Mouse (Mus musculus) erythroblast, embryonic 14.5 days (primary cell): ENCODE results near the gene Hoxb6. TPM values are rescaled to one million over a fixed set of nuclear protein-coding genes. Genes with fewer than 3 reads are reported as not detected.

Experiments used
- H3K27me3 ChIP-seq: 2 replicates; pipeline ENCODE4 v1.6.1; 2012; ENCODE audit warnings: inconsistent platforms; ENCODE audit not compliant: control insufficient read depth
- H3K36me3 ChIP-seq: 2 replicates; pipeline ENCODE4 v1.6.1; 2012; ENCODE audit warnings: mild to moderate bottlenecking, inconsistent platforms; ENCODE audit not compliant: control insufficient read depth
- H3K4me1 ChIP-seq: 2 replicates; pipeline ENCODE4 v1.6.1; 2012; ENCODE audit warnings: inconsistent platforms; ENCODE audit not compliant: control insufficient read depth
- H3K4me3 ChIP-seq: replicated peaks from 2 replicates; pipeline ENCODE3; 2012; ENCODE audit warnings: moderate library complexity, mild to moderate bottlenecking, inconsistent platforms
- H3K9me3 ChIP-seq: 2 replicates; pipeline ENCODE4 v1.6.1; 2012; ENCODE audit warnings: low read length, inconsistent platforms, mixed read lengths; ENCODE audit not compliant: control insufficient read depth
- GATA1 ChIP-seq: IDR thresholded peaks from 2 replicates; pipeline ENCODE4 v1.6.1; 2012; ENCODE audit warnings: low read length, inconsistent platforms, mixed read lengths
- TAL1 ChIP-seq: IDR thresholded peaks from 3 replicates; pipeline ENCODE4 v1.6.1; 2012; ENCODE audit warnings: low read length, inconsistent platforms, mixed read lengths
- polyA plus RNA-seq: library from polyadenylated mRNA; stranded (reverse); fragments of >175 nt; gene quantifications from 2 replicates; pipeline ENCODE4 v1.2.3, GENCODE M21; 2012

The Hoxb6 gene
- polyA plus RNA-seq, 1 experiment, result not detected

- no peaks in the 10 kb centered on the region for H3K36me3 ChIP-seq
- H3K4me1 ChIP-seq, result no peaks in the 10 kb centered on the region
- H3K9me3 ChIP-seq, result no peaks in the 10 kb centered on the region
- H3K27me3 ChIP-seq, result peaks cover 99% of the 10 kb centered on the region
- no peak overlapping the region for H3K4me3 ChIP-seq
- TF ChIP-seq GATA1, result no peak
- TF ChIP-seq TAL1, result no peak
These were observed 24.1 kb upstream of the Hoxb6 start for GRCm38 (mm10) chr11:96268031-96268745.

GRCm38 (mm10) chr11:96269869-96270268 lies 22.4 kb upstream of the Hoxb6 start:
- peaks cover 99% of the 10 kb centered on the region for H3K27me3 ChIP-seq

GRCm38 (mm10) chr11:96270996-96271540 lies 21.2 kb upstream of the Hoxb6 start, which contains the start of gene Hoxb9:
Hoxb9 (plus strand) TSS chr11:96271457.
- Histone ChIP-seq H3K9me3 (no peaks in the 10 kb centered on the region), H3K4me1 (no peaks in the 10 kb centered on the region), H3K4me3 (no peak within 1 kb of the TSS), H3K36me3 (no peaks in the 10 kb centered on the region), H3K27me3 (peaks cover 100% of the 10 kb centered on the region)
- no peak for TF ChIP-seq GATA1

More at GRCm38 (mm10) chr11:96269869-96270268, 22.4 kb upstream of the Hoxb6 start:
- H3K36me3 ChIP-seq, result no peaks in the 10 kb centered on the region
- no peaks in the 10 kb centered on the region for H3K4me1 ChIP-seq
- H3K9me3 ChIP-seq, result no peaks in the 10 kb centered on the region
- H3K4me3 ChIP-seq, result no peak overlapping the region
- TF ChIP-seq GATA1 (no peak), TAL1 (no peak)

GRCm38 (mm10) chr11:96271541-96272011 lies 20.7 kb upstream of the Hoxb6 start:
- Histone ChIP-seq H3K4me1 (no peaks in the 10 kb centered on the region), H3K9me3 (no peaks in the 10 kb centered on the region), H3K4me3 (no peak overlapping the region), H3K27me3 (peaks cover 100% of the 10 kb centered on the region), H3K36me3 (no peaks in the 10 kb centered on the region)
- no peak for TF ChIP-seq GATA1
- no peak for TF ChIP-seq TAL1

- H3K4me1 ChIP-seq, result no peaks in the 10 kb centered on the region
- peaks cover 100% of the 10 kb centered on the region for H3K27me3 ChIP-seq
- no peaks in the 10 kb centered on the region for H3K36me3 ChIP-seq
- H3K4me3 ChIP-seq, result no peak overlapping the region
- H3K9me3 ChIP-seq, result no peaks in the 10 kb centered on the region
- TF ChIP-seq GATA1 (no peak), TAL1 (no peak)
These were observed 20.0 kb upstream of the Hoxb6 start for GRCm38 (mm10) chr11:96272024-96272921.

GRCm38 (mm10) chr11:96274428-96274827 lies 17.8 kb upstream of the Hoxb6 start:
- Histone ChIP-seq H3K4me1 (no peaks in the 10 kb centered on the region), H3K36me3 (no peaks in the 10 kb centered on the region), H3K4me3 (no peak overlapping the region), H3K27me3 (peaks cover 100% of the 10 kb centered on the region), H3K9me3 (no peaks in the 10 kb centered on the region)
- TF ChIP-seq TAL1, result no peak
- TF ChIP-seq GATA1, result no peak

GRCm38 (mm10) chr11:96275896-96276295 lies 16.4 kb upstream of the Hoxb6 start:
- H3K9me3 ChIP-seq, result no peaks in the 10 kb centered on the region
- no peaks in the 10 kb centered on the region for H3K4me1 ChIP-seq
- no peak overlapping the region for H3K4me3 ChIP-seq
- H3K27me3 ChIP-seq, result peaks cover 100% of the 10 kb centered on the region
- H3K36me3 ChIP-seq, result no peaks in the 10 kb centered on the region
- TF ChIP-seq GATA1, result no peak
- TF ChIP-seq TAL1, result no peak

GRCm38 (mm10) chr11:96277151-96278044 lies 14.9 kb upstream of the Hoxb6 start:
- Histone ChIP-seq H3K27me3 (peaks cover 100% of the 10 kb centered on the region), H3K9me3 (no peaks in the 10 kb centered on the region), H3K4me1 (no peaks in the 10 kb centered on the region), H3K4me3 (no peak overlapping the region), H3K36me3 (no peaks in the 10 kb centered on the region)
- TF ChIP-seq GATA1 (no peak), TAL1 (no peak)
